Mouse (Mus musculus): ENCODE measurements around the gene Arnt. TPM values are rescaled to one million over a fixed set of nuclear protein-coding genes. Genes with fewer than 3 reads are reported as not detected.
A peak's percentile ranks its signal among the peaks of the same experiment; 100 is the strongest.

Gene Arnt
- total RNA-seq, 4 experiments from 2014 or later: 45.0 to 51.9 (median 46.6) TPM

GRCm38 (mm10) chr3:95456367-95456766 lies 22.2 kb downstream of the Arnt start:
- no peak for DNase-seq (ENCODE audit: low spot score in 2 of 2)

GRCm38 (mm10) chr3:95457758-95458157 lies 23.6 kb downstream of the Arnt start:
- DNase-seq (ENCODE audit: low spot score in 2 of 2): no peak

- DNase-seq (ENCODE audit: low spot score in 2 of 2): no peak
Observed at GRCm38 (mm10) chr3:95459381-95459780, 25.2 kb downstream of the Arnt start.

- DNase-seq (ENCODE audit: low spot score in 2 of 2): no peak
Observed at GRCm38 (mm10) chr3:95463852-95464251, 29.7 kb downstream of the Arnt start.

- no peak for DNase-seq (ENCODE audit: low spot score in 2 of 2)
Observed at GRCm38 (mm10) chr3:95478966-95479365, 44.8 kb downstream of the Arnt start.

GRCm38 (mm10) chr3:95486421-95486820 lies 52.2 kb downstream of the Arnt start:
- DNase-seq (ENCODE audit: low spot score in 2 of 2): no peak

GRCm38 (mm10) chr3:95488679-95489078 lies 54.5 kb downstream of the Arnt start:
- DNase-seq (ENCODE audit: low spot score in 2 of 2): no peak

- no peak for DNase-seq (ENCODE audit: low spot score in 2 of 2)
Observed at GRCm38 (mm10) chr3:95490238-95490637, 56.0 kb downstream of the Arnt start.

- peak; percentile 16 to 31 for DNase-seq (ENCODE audit: low spot score in 2 of 2)
Observed at GRCm38 (mm10) chr3:95494342-95494741, 60.2 kb downstream of the Arnt start.

GRCm38 (mm10) chr3:95498229-95498628 lies 64.0 kb downstream of the Arnt start:
- no peak for DNase-seq (ENCODE audit: low spot score in 2 of 2)

- no peak for DNase-seq (ENCODE audit: low spot score in 2 of 2)
Observed at GRCm38 (mm10) chr3:95499024-95499423, 64.8 kb downstream of the Arnt start, which contains the start of gene Ctsk. Gene Ctsk (plus strand): TSS chr3:95499256.

GRCm38 (mm10) chr3:95499496-95500140 lies 65.4 kb downstream of the Arnt start:
- no peak for DNase-seq (ENCODE audit: low spot score in 2 of 2)

- DNase-seq (ENCODE audit: low spot score in 2 of 2): no peak
Observed at GRCm38 (mm10) chr3:95502312-95502711, 68.1 kb downstream of the Arnt start.

GRCm38 (mm10) chr3:95509348-95509747 lies 75.2 kb downstream of the Arnt start:
- DNase-seq (ENCODE audit: low spot score in 2 of 2): no peak

GRCm38 (mm10) chr3:95511611-95512180 lies 77.5 kb downstream of the Arnt start:
- no peak for DNase-seq (ENCODE audit: low spot score in 2 of 2)

GRCm38 (mm10) chr3:95516614-95517041 lies 82.4 kb downstream of the Arnt start:
- no peak for DNase-seq (ENCODE audit: low spot score in 2 of 2)

GRCm38 (mm10) chr3:95517493-95517898 lies 83.3 kb downstream of the Arnt start:
- DNase-seq (ENCODE audit: low spot score in 2 of 2): peak; percentile 22 to 25

GRCm38 (mm10) chr3:95518891-95519290 lies 84.7 kb downstream of the Arnt start:
- DNase-seq (ENCODE audit: low spot score in 2 of 2): no peak

- DNase-seq (ENCODE audit: low spot score in 2 of 2): no peak
Observed at GRCm38 (mm10) chr3:95519315-95519714, 85.1 kb downstream of the Arnt start.

- no peak for DNase-seq (ENCODE audit: low spot score in 2 of 2)
Observed at GRCm38 (mm10) chr3:95520100-95520499, 85.9 kb downstream of the Arnt start.

GRCm38 (mm10) chr3:95521168-95521567 lies 87.0 kb downstream of the Arnt start:
- no peak for DNase-seq (ENCODE audit: low spot score in 2 of 2)

GRCm38 (mm10) chr3:95523662-95524061 lies 89.5 kb downstream of the Arnt start:
- no peak for DNase-seq (ENCODE audit: low spot score in 2 of 2)

- no peak for DNase-seq (ENCODE audit: low spot score in 2 of 2)
Observed at GRCm38 (mm10) chr3:95524673-95525072, 90.5 kb downstream of the Arnt start.

Data from gastrocnemius, adult 8-10 months (tissue).